Mouse (Mus musculus): Measurements from ENCODE around the gene Slc4a1. TPM values are rescaled to one million over a fixed set of nuclear protein-coding genes. Genes with fewer than 3 reads are reported as not detected.
"Not testable (repeated sequence)": the region's sequence is repeated elsewhere in the genome, so short reads cannot be mapped to it uniquely, and the experiment has no call there.

Gene Slc4a1
- 5.9 and 596 TPM in 2 replicates for total RNA-seq (2014; fragmentation: Nextera tagmentation)
- 1.1 and 1.5 TPM in 2 replicates for total RNA-seq (2017)
- 2.3 and 2.9 TPM in 2 replicates for polyA plus RNA-seq (2012)

DNA sequence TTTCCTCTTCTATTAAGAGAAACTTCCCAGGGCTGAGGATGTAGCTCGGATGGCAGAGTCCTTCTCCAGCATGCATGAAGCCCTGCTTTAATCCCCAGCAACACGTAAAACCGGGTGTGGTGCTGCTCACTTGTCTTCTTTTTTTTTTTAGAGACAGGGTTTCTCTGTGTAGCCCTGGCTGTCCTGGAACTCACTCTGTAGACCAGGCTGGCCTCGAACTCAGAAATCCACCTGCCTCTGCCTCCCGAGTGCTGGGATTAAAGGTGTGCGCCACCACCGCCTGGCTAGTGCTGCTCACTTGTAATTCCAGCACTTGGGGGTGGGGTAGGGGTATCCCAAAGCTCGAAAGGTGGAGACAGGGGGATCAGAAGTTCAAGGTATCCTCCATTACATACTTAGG is at the start of gene Slc4a1:
TSS of gene Slc4a1 (minus strand) at position 101 of the 400 bp plus-strand sequence.
- DNase-seq (ENCODE audit: low spot score); H3K36me3 ChIP-seq (replicated peaks); H3K9me3 ChIP-seq (replicated peaks); ATAC-seq (ENCODE audit: extremely low read depth, insufficient number of reproducible peaks, low FRiP score, poor library complexity, severe bottlenecking): not testable (repeated sequence)
- Histone ChIP-seq H3K4me1 (ENCODE audit: insufficient read depth, low read depth, low read length) (peaks cover 80% of the 10 kb centered on the region), H3K4me3 (ENCODE audit: low read depth, low read length) (peak within 1 kb of the TSS; percentile 69; the same call in 1 of the 2 replicates), H3K27me3 (ENCODE audit: insufficient read depth, low read length) (peaks cover 80% of the 10 kb centered on the region)

DNA sequence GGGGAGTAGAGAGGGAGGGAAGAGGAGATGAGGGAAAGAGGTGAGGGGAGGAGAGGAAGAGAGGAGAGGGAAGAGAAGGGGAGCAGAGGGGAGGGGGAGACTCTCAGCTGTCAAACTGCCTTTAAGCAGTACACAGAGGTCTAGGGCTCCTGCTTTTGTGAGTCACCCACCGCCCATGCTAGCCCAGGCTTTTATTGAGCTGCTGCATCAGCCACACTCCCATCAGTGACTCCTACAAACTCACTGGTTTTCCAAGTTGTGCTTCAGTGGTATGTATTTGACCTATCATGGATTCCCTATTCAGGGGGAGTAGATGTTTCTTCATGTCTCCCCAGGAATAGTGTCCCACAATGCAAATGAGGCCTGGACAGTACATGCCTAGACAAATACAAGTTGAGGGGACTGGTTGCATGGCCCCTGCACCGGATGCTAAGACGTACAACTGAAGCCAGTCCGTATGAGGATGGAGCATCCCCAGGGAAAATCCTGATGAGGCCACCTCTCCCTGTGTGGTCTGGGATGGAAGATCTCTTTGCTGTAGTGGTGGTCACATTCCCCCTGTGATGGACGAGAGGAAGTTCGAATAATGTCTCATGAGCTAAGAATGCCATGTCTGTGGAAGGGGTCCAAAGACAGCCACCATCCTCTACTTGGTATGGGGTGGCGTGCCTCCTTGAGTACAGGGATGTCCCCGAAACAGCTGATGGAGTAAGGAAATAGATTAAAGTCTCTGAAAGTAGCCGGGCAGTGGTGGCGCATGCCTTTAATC is 49.2 kb upstream of the Slc4a1 start:
- TF ChIP-seq CTCF (IDR thresholded peaks at IDR 0.05; ENCODE audit: low read depth, low read length) (no peak), TAL1 (conservative IDR thresholded peaks at IDR 0.05; ENCODE audit: low read depth, low read length) (no peak), GATA1 (IDR thresholded peaks at IDR 0.05; ENCODE audit: borderline replicate concordance, low read length) (no peak), GATA2 (IDR thresholded peaks at IDR 0.05; ENCODE audit: borderline replicate concordance, low read depth, low read length) (no peak), POLR2AphosphoS5 (IDR thresholded peaks at IDR 0.05; ENCODE audit: insufficient replicate concordance, low read depth, low read length) (no peak)
- H3K36me3 ChIP-seq (replicated peaks), result no peaks in the 10 kb centered on the region
- 0 out of 2 replicates have a peak, but pooled peaks cover 3% of the 10 kb centered on the region for H3K9me3 ChIP-seq (replicated peaks)
- no peak for DNase-seq (ENCODE audit: low spot score)
- ATAC-seq (ENCODE audit: extremely low read depth, insufficient number of reproducible peaks, low FRiP score, poor library complexity, severe bottlenecking), result no peak
- peaks cover 13% of the 10 kb centered on the region for H3K4me1 ChIP-seq (ENCODE audit: insufficient read depth, low read depth, low read length)
- peaks cover 54% of the 10 kb centered on the region for H3K27me3 ChIP-seq (ENCODE audit: insufficient read depth, low read length)
- no peak overlapping the region for H3K4me3 ChIP-seq (ENCODE audit: low read depth, low read length)

DNA sequence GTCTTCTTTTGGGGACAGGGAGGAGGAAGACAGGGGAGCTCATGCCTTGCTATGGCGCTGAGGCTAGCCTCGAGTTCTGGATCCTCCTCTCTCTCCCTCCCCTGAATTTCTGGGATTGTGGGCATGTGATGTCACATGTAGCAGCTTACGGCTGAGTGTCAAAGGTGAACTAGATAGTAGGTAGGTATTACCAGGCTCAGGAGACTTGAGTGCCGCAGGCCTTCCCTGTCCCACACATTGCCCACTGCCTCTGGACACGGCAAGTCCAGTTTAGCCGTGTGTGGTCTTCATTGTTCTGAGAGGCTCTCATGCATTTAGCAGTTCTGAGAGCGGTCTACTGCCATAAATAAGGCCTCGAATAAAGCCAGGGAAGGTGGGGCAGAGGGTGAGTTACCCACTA is 47.1 kb upstream of the Slc4a1 start:
- Histone ChIP-seq H3K9me3 (replicated peaks) (no peaks in the 10 kb centered on the region), H3K36me3 (replicated peaks) (no peaks in the 10 kb centered on the region), H3K4me1 (ENCODE audit: insufficient read depth, low read depth, low read length) (peaks cover 29% of the 10 kb centered on the region), H3K4me3 (ENCODE audit: low read depth, low read length) (no peak overlapping the region), H3K27me3 (ENCODE audit: insufficient read depth, low read length) (peaks cover 37% of the 10 kb centered on the region)
- no peak for DNase-seq (ENCODE audit: low spot score)
- no peak for TF ChIP-seq TAL1 (conservative IDR thresholded peaks at IDR 0.05; ENCODE audit: low read depth, low read length)
- TF ChIP-seq GATA1 (IDR thresholded peaks at IDR 0.05; ENCODE audit: borderline replicate concordance, low read length), result no peak
- no peak for TF ChIP-seq CTCF (IDR thresholded peaks at IDR 0.05; ENCODE audit: low read depth, low read length)
- no peak for TF ChIP-seq POLR2AphosphoS5 (IDR thresholded peaks at IDR 0.05; ENCODE audit: insufficient replicate concordance, low read depth, low read length)
- TF ChIP-seq GATA2 (IDR thresholded peaks at IDR 0.05; ENCODE audit: borderline replicate concordance, low read depth, low read length), result no peak
- ATAC-seq (ENCODE audit: extremely low read depth, insufficient number of reproducible peaks, low FRiP score, poor library complexity, severe bottlenecking), result no peak

DNA sequence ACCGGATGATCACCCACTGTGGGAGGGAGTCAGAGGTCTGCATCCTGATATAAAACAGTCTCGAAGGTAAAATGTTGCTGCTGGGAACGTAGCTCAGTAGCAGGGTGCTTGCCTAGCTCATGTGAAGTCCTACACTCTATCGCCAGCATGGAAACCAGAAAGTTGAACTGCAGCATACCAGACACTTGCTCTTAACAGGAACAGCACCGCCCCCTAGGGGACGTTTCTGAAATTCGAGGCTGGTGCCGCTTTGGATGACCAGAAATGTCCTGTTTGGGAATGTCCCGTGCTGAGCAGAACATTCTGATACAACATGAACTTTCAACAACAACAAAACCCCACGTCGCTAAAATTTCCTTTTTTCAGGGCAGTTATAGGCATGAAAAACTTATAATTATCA is 45.7 kb upstream of the Slc4a1 start:
- peaks cover 30% of the 10 kb centered on the region for H3K27me3 ChIP-seq (ENCODE audit: insufficient read depth, low read length)
- H3K4me1 ChIP-seq (ENCODE audit: insufficient read depth, low read depth, low read length), result peaks cover 37% of the 10 kb centered on the region
- TF ChIP-seq GATA2 (IDR thresholded peaks at IDR 0.05; ENCODE audit: borderline replicate concordance, low read depth, low read length) (no peak), CTCF (IDR thresholded peaks at IDR 0.05; ENCODE audit: low read depth, low read length) (peak; percentile 90), POLR2AphosphoS5 (IDR thresholded peaks at IDR 0.05; ENCODE audit: insufficient replicate concordance, low read depth, low read length) (no peak), GATA1 (IDR thresholded peaks at IDR 0.05; ENCODE audit: borderline replicate concordance, low read length) (no peak), TAL1 (conservative IDR thresholded peaks at IDR 0.05; ENCODE audit: low read depth, low read length) (no peak)
- H3K36me3 ChIP-seq (replicated peaks), result no peaks in the 10 kb centered on the region
- peak; percentile 47 for DNase-seq (ENCODE audit: low spot score)
- ATAC-seq (ENCODE audit: extremely low read depth, insufficient number of reproducible peaks, low FRiP score, poor library complexity, severe bottlenecking), result no peak
- H3K9me3 ChIP-seq (replicated peaks), result no peaks in the 10 kb centered on the region
- H3K4me3 ChIP-seq (ENCODE audit: low read depth, low read length), result no peak overlapping the region

DNA sequence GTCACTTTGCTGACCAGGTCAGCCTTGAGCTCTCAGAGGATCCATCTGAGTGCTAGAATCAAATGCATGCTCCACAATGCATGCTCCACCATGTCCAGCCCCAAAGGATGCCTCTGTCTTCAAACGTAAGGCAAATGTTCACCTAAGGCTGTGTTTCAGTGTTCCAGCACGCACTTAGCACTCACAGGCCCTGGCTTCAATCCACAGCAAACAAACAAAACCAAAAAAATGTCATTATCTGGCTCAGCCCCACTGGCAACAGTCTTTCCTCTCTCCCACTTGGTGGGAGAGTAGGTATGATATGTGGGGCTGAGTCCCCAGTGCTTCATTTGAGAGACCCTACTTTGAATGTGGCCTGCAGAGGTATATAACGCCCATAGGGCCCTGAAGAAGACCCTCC is 45.1 kb upstream of the Slc4a1 start:
- Histone ChIP-seq H3K4me3 (ENCODE audit: low read depth, low read length) (no peak overlapping the region), H3K9me3 (replicated peaks) (no peaks in the 10 kb centered on the region), H3K36me3 (replicated peaks) (peaks cover 3% of the 10 kb centered on the region), H3K27me3 (ENCODE audit: insufficient read depth, low read length) (peaks cover 29% of the 10 kb centered on the region), H3K4me1 (ENCODE audit: insufficient read depth, low read depth, low read length) (peaks cover 44% of the 10 kb centered on the region)
- DNase-seq (ENCODE audit: low spot score) (no peak), ATAC-seq (ENCODE audit: extremely low read depth, insufficient number of reproducible peaks, low FRiP score, poor library complexity, severe bottlenecking) (no peak)
- TF ChIP-seq GATA2 (IDR thresholded peaks at IDR 0.05; ENCODE audit: borderline replicate concordance, low read depth, low read length) (no peak), CTCF (IDR thresholded peaks at IDR 0.05; ENCODE audit: low read depth, low read length) (no peak), POLR2AphosphoS5 (IDR thresholded peaks at IDR 0.05; ENCODE audit: insufficient replicate concordance, low read depth, low read length) (no peak), TAL1 (conservative IDR thresholded peaks at IDR 0.05; ENCODE audit: low read depth, low read length) (no peak), GATA1 (IDR thresholded peaks at IDR 0.05; ENCODE audit: borderline replicate concordance, low read length) (no peak)

DNA sequence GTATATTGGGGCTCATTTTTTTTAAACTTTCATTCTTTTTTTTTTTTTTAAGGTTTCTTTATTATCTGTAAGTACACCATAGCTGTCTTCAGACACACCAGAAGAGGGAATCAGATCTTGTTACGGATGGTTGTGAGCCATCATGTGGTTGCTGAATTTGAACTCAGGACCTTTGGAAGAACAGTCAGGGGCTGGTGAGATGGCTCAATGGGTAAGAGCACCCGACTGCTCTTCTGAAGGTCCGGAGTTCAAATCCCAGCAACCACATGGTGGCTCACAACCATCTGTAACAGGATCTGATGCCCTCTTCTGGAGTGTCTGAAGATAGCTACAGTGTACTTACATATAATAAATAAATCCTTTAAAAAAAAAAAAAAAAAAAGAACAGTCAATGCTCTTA is 44.3 kb upstream of the Slc4a1 start:
- H3K36me3 ChIP-seq (replicated peaks); ATAC-seq (ENCODE audit: extremely low read depth, insufficient number of reproducible peaks, low FRiP score, poor library complexity, severe bottlenecking); H3K4me3 ChIP-seq (ENCODE audit: low read depth, low read length); DNase-seq (ENCODE audit: low spot score); H3K9me3 ChIP-seq (replicated peaks): not testable (repeated sequence)
- H3K27me3 ChIP-seq (ENCODE audit: insufficient read depth, low read length), result peaks cover 22% of the 10 kb centered on the region
- peaks cover 51% of the 10 kb centered on the region for H3K4me1 ChIP-seq (ENCODE audit: insufficient read depth, low read depth, low read length)
